Mouse (Mus musculus) liver, embryonic 16.5 days (tissue): Measurements from ENCODE around the gene Gm28043. TPM values are rescaled to one million over a fixed set of nuclear protein-coding genes. Genes with fewer than 3 reads are reported as not detected.

ENCODE experiments used
- ATAC-seq: fragments of 200-750 bp; cut with Nextera tagmentation; 2 replicates; pipeline ENCODE4 v1.8.0; 2017; ENCODE audit warnings: low read depth, mild to moderate bottlenecking, moderate number of reproducible peaks, moderate library complexity
- H3K27ac ChIP-seq: fragments of 300-500 bp; sonication (generic); 2 replicates; pipeline ENCODE4 v1.5.1; 2014; ENCODE audit warnings: mild to moderate bottlenecking, low read length
- H3K27me3 ChIP-seq: fragments of 300-500 bp; sonication (generic); 2 replicates; pipeline ENCODE4 v1.6.1; 2014; ENCODE audit warnings: low read depth, low read length, mixed read lengths; ENCODE audit not compliant: control insufficient read depth, insufficient read depth
- H3K36me3 ChIP-seq: fragments of 300-500 bp; sonication (generic); 2 replicates; pipeline ENCODE4 v1.6.1; 2014; ENCODE audit warnings: mild to moderate bottlenecking; ENCODE audit not compliant: control insufficient read depth, insufficient read depth
- H3K4me1 ChIP-seq: fragments of 300-500 bp; sonication (generic); 2 replicates; pipeline ENCODE4 v1.6.1; 2014; ENCODE audit warnings: low read depth, low read length, mixed read lengths; ENCODE audit not compliant: control insufficient read depth
- H3K4me2 ChIP-seq: fragments of 300-500 bp; sonication (generic); 2 replicates; pipeline ENCODE4 v1.6.1; 2014; ENCODE audit warnings: low read depth, low read length, mixed read lengths
- H3K4me3 ChIP-seq: fragments of 300-500 bp; sonication (generic); 2 replicates; pipeline ENCODE4 v1.5.1; 2014; ENCODE audit warnings: low read depth, mild to moderate bottlenecking, low read length
- H3K9ac ChIP-seq: fragments of 300-500 bp; sonication (generic); 2 replicates; pipeline ENCODE4 v1.6.1; 2014; ENCODE audit warnings: low read depth, low read length
- H3K9me3 ChIP-seq: fragments of 300-500 bp; sonication (generic); replicated peaks from 2 replicates; pipeline ENCODE4 v1.6.1; 2016; ENCODE audit warnings: low read length; ENCODE audit not compliant: control insufficient read depth
- WGBS: fragments of 180-500 bp; shearing (Covaris S2); extraction: QIAGEN DNeasy Blood & Tissue Kit; methylation state at CpG from one replicate; pipeline ENCODE4 v1.1.7; 2014; ENCODE audit not compliant: insufficient replicate concordance; 5-methylcytosine and 5-hydroxymethylcytosine counted together
- polyA plus RNA-seq: library from polyadenylated mRNA; unstranded; fragments of >200 nt; fragmentation: Nextera tagmentation; extraction: Ambion mirVana; gene quantifications from 2 replicates; pipeline ENCODE4 v1.2.1, GENCODE M21; 2015

Gene Gm28043
- polyA plus RNA-seq, 1 experiment from 2014 or later: 1.3 TPM

GRCm38 (mm10) chr17:29694516-29694915 is 79.8 kb downstream of the Gm28043 start:
- no peaks in the 10 kb centered on the region for H3K27me3 ChIP-seq
- no peak overlapping the region for H3K4me3 ChIP-seq
- H3K27ac ChIP-seq: no peak overlapping the region
- no peaks in the 10 kb centered on the region for H3K4me1 ChIP-seq
- no peaks in the 10 kb centered on the region for H3K9me3 ChIP-seq
- H3K4me2 ChIP-seq: no peak overlapping the region
- peaks cover 58% of the 10 kb centered on the region for H3K36me3 ChIP-seq
- ATAC-seq: no peak
- H3K9ac ChIP-seq: no peak overlapping the region
- WGBS: 82% methylated on average over 4 of the region's 4 CpGs

- Histone ChIP-seq H3K4me1 (no peaks in the 10 kb centered on the region; the same call in 1 of the 2 replicates), H3K9me3 (no peaks in the 10 kb centered on the region), H3K27ac (no peak overlapping the region), H3K9ac (no peak overlapping the region), H3K4me2 (no peak overlapping the region), H3K4me3 (no peak overlapping the region), H3K36me3 (peaks cover 62% of the 10 kb centered on the region), H3K27me3 (no peaks in the 10 kb centered on the region)
- 92% methylated on average over 8 of the region's 8 CpGs for WGBS
- ATAC-seq: no peak
Measured at GRCm38 (mm10) chr17:29696940-29697339, 82.3 kb downstream of the Gm28043 start.

- Histone ChIP-seq H3K27me3 (no peaks in the 10 kb centered on the region), H3K36me3 (peaks cover 60% of the 10 kb centered on the region), H3K9me3 (no peaks in the 10 kb centered on the region), H3K4me2 (no peak overlapping the region), H3K4me3 (no peak overlapping the region), H3K9ac (no peak overlapping the region), H3K4me1 (no peaks in the 10 kb centered on the region; the same call in 1 of the 2 replicates), H3K27ac (no peak overlapping the region)
- WGBS: 88% methylated on average over 6 of the region's 6 CpGs
- no peak for ATAC-seq
Measured at GRCm38 (mm10) chr17:29698421-29698820, 83.7 kb downstream of the Gm28043 start.

GRCm38 (mm10) chr17:29700573-29700972 is 85.9 kb downstream of the Gm28043 start:
- 86% methylated on average over 7 of the region's 7 CpGs for WGBS

GRCm38 (mm10) chr17:29702938-29703710 is 88.4 kb downstream of the Gm28043 start:
- no peak overlapping the region for H3K4me2 ChIP-seq
- 59% methylated on average over 4 of the region's 4 CpGs for WGBS
- ATAC-seq: no peak
- H3K36me3 ChIP-seq: peaks cover 30% of the 10 kb centered on the region
- no peak overlapping the region for H3K9ac ChIP-seq
- H3K4me3 ChIP-seq: no peak overlapping the region
- no peaks in the 10 kb centered on the region for H3K9me3 ChIP-seq
- H3K4me1 ChIP-seq: no peaks in the 10 kb centered on the region; the same call in 1 of the 2 replicates
- H3K27me3 ChIP-seq: no peaks in the 10 kb centered on the region
- H3K27ac ChIP-seq: no peak overlapping the region

More at GRCm38 (mm10) chr17:29700573-29700972, 85.9 kb downstream of the Gm28043 start:
- no peaks in the 10 kb centered on the region for H3K27me3 ChIP-seq
- no peak overlapping the region for H3K9ac ChIP-seq
- H3K9me3 ChIP-seq: no peaks in the 10 kb centered on the region
- H3K36me3 ChIP-seq: peaks cover 45% of the 10 kb centered on the region
- no peaks in the 10 kb centered on the region; the same call in 1 of the 2 replicates for H3K4me1 ChIP-seq
- no peak for ATAC-seq
- H3K27ac ChIP-seq: no peak overlapping the region
- H3K4me3 ChIP-seq: no peak overlapping the region
- H3K4me2 ChIP-seq: no peak overlapping the region

GRCm38 (mm10) chr17:29704781-29705180 is 90.1 kb downstream of the Gm28043 start:
- Histone ChIP-seq H3K4me2 (no peak overlapping the region), H3K27me3 (no peaks in the 10 kb centered on the region), H3K27ac (no peak overlapping the region), H3K4me1 (peaks cover 8% of the 10 kb centered on the region), H3K36me3 (peaks cover 15% of the 10 kb centered on the region), H3K9ac (no peak overlapping the region), H3K9me3 (no peaks in the 10 kb centered on the region), H3K4me3 (no peak overlapping the region)
- WGBS: 44% methylated on average over 3 of the region's 3 CpGs
- ATAC-seq: 0 out of 2 replicates have a peak, but pooled peaks have one; percentile 39

- Histone ChIP-seq H3K4me2 (no peak overlapping the region), H3K27ac (no peak overlapping the region), H3K4me1 (peaks cover 10% of the 10 kb centered on the region), H3K9me3 (no peaks in the 10 kb centered on the region), H3K36me3 (peaks cover 6% of the 10 kb centered on the region), H3K4me3 (no peak overlapping the region), H3K27me3 (no peaks in the 10 kb centered on the region), H3K9ac (no peak overlapping the region)
- no peak for ATAC-seq
- 70% methylated on average over 5 of the region's 5 CpGs for WGBS
Measured at GRCm38 (mm10) chr17:29705881-29706280, 91.2 kb downstream of the Gm28043 start.

GRCm38 (mm10) chr17:29706981-29707545 is 92.4 kb downstream of the Gm28043 start:
- 74% methylated on average over 5 of the region's 5 CpGs for WGBS
- Histone ChIP-seq H3K4me1 (peaks cover 15% of the 10 kb centered on the region), H3K9me3 (no peaks in the 10 kb centered on the region), H3K9ac (no peak overlapping the region), H3K4me2 (no peak overlapping the region), H3K36me3 (no peaks in the 10 kb centered on the region; the same call in none of the 2 replicates), H3K27ac (no peak overlapping the region), H3K4me3 (no peak overlapping the region), H3K27me3 (no peaks in the 10 kb centered on the region)
- ATAC-seq: no peak

GRCm38 (mm10) chr17:29708783-29709182 is 94.1 kb downstream of the Gm28043 start:
- Histone ChIP-seq H3K36me3 (no peaks in the 10 kb centered on the region; the same call in none of the 2 replicates), H3K9ac (no peak overlapping the region), H3K4me3 (no peak overlapping the region), H3K27me3 (no peaks in the 10 kb centered on the region), H3K4me1 (peaks cover 15% of the 10 kb centered on the region), H3K9me3 (no peaks in the 10 kb centered on the region), H3K27ac (no peak overlapping the region), H3K4me2 (no peak overlapping the region)
- ATAC-seq: 0 out of 2 replicates have a peak, but pooled peaks have one; percentile 26
- WGBS: 51% methylated on average over 5 of the region's 5 CpGs
